Mouse (Mus musculus) heart, embryonic 13.5 days (tissue): ENCODE measurements around the gene Atp8b5. TPM values are rescaled to one million over a fixed set of nuclear protein-coding genes. Genes with fewer than 3 reads are reported as not detected.

ENCODE experiments used
- ATAC-seq: fragments of 200-750 bp; cut with Nextera tagmentation; 2 replicates; pipeline ENCODE4 v1.8.0; 2017; ENCODE audit warnings: moderate TSS enrichment; ENCODE audit not compliant: insufficient number of reproducible peaks, low FRiP score, low TSS enrichment; ENCODE audit errors: extremely low read depth
- H3K27ac ChIP-seq: fragments of 300-500 bp; sonication (generic); replicated peaks from 2 replicates; pipeline ENCODE4 v1.5.1; 2015; ENCODE audit warnings: moderate library complexity, mild to moderate bottlenecking, inconsistent platforms
- H3K27me3 ChIP-seq: fragments of 300-500 bp; sonication (generic); replicated peaks from 2 replicates; pipeline ENCODE4 v1.6.1; 2015; ENCODE audit warnings: mild to moderate bottlenecking, inconsistent platforms
- H3K36me3 ChIP-seq: fragments of 300-500 bp; sonication (generic); 2 replicates; pipeline ENCODE4 v1.6.1; 2015; ENCODE audit warnings: mild to moderate bottlenecking, inconsistent platforms
- H3K4me1 ChIP-seq: fragments of 300-500 bp; sonication (generic); 2 replicates; pipeline ENCODE4 v1.6.1; 2015; ENCODE audit warnings: inconsistent platforms
- H3K4me2 ChIP-seq: fragments of 300-500 bp; sonication (generic); 2 replicates; pipeline ENCODE4 v1.6.1; 2015; ENCODE audit warnings: inconsistent platforms, mild to moderate bottlenecking, moderate library complexity
- H3K4me3 ChIP-seq: fragments of 300-500 bp; sonication (generic); 2 replicates; pipeline ENCODE4 v1.5.1; 2015; ENCODE audit warnings: moderate library complexity, mild to moderate bottlenecking, inconsistent platforms
- H3K9ac ChIP-seq: fragments of 300-500 bp; sonication (generic); 2 replicates; pipeline ENCODE4 v1.6.1; 2015; ENCODE audit warnings: inconsistent platforms, mild to moderate bottlenecking, moderate library complexity
- H3K9me3 ChIP-seq: fragments of 300-500 bp; sonication (generic); 2 replicates; pipeline ENCODE4 v1.6.1; 2016; ENCODE audit warnings: inconsistent platforms
- WGBS: fragments of 180-500 bp; shearing (Covaris S2); methylation state at CpG from one replicate; pipeline ENCODE4 v1.1.7; 2015; ENCODE audit warnings: mixed read lengths; 5-methylcytosine and 5-hydroxymethylcytosine counted together
- polyA plus RNA-seq: library from polyadenylated mRNA; unstranded; fragments of >200 nt; fragmentation: Nextera tagmentation; extraction: Ambion mirVana; gene quantifications from 2 replicates; pipeline ENCODE4 v1.2.1, GENCODE M21; 2015

The Atp8b5 gene
- polyA plus RNA-seq: 0.08 and 0.15 TPM in 2 replicates

DNA sequence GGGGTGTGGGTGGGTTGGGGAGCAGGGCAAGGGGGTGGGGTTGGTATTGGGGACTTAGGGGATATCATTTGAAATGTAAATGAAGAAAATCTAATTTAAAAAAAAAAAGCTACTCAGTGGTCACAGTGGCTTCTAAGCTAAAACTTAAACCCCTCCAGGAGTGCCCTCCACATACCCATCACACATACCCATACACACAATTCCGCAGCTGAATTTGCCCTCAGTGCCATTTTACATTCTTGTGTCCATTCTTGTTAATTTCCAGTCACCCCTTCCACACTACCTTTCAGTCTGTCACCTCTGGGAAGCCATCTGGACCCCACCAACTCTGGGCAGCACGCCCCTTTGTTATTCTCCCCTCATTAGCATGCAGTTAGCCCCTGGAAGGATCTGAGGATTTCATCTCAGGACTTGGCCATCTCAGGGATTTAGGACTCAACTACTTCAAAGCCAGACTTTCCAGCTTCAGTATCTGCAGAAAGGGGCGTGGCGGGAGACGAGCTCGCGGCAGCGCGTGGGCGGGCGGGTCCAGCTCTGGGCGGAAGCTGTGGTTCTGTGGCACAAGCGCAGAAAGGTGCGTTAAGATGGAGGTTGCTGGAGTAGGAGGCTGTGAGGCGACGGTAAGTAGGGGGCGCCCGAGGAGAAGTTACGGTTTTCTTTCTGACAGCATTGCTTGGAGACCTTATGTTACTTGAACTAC is at the start of gene Atp8b5:
Gene Atp8b5, plus strand, starts transcription at position 537 of the 700 bp plus-strand sequence.
- peak; percentile 63; the same call in 1 of the 2 replicates for ATAC-seq
- no peaks in the 10 kb centered on the region for H3K9me3 ChIP-seq
- H3K36me3 ChIP-seq: peaks cover 10% of the 10 kb centered on the region
- peak within 1 kb of the TSS; percentile 53 for H3K4me3 ChIP-seq
- H3K4me2 ChIP-seq: peak within 1 kb of the TSS; percentile 81
- H3K9ac ChIP-seq: peak within 1 kb of the TSS; percentile 78
- H3K27me3 ChIP-seq: no peaks in the 10 kb centered on the region
- H3K27ac ChIP-seq: no peak within 1 kb of the TSS
- peaks cover 8% of the 10 kb centered on the region; the same call in 1 of the 2 replicates for H3K4me1 ChIP-seq
- WGBS: 2% methylated on average over 19 of the region's 19 CpGs

DNA sequence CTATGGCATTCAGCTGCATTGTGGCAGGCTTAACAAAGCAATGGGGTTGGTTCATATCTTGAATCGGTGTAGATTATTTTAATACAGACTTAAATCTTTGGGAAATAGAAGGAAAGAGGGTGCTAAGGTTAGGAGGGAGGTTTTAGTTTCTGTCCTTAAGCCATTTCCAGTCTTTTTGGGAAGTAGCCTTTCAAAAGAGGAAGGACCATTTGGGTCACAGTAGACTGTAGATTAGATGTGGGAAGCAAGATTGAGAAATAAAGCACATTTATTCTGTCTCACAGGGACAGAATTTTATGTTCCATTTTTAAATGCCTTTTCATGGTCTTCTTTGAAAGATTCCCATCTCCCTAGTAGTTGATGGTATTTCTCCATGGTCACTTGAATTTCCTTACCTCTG is 49.0 kb upstream of the Atp8b5 start:
- H3K27ac ChIP-seq: no peak overlapping the region
- no peak for ATAC-seq
- no peaks in the 10 kb centered on the region for H3K9me3 ChIP-seq
- H3K9ac ChIP-seq: no peak overlapping the region
- 76% methylated on average over 1 of the region's 1 CpGs for WGBS
- H3K4me3 ChIP-seq: no peak overlapping the region
- H3K27me3 ChIP-seq: no peaks in the 10 kb centered on the region
- no peaks in the 10 kb centered on the region for H3K4me1 ChIP-seq
- no peaks in the 10 kb centered on the region for H3K36me3 ChIP-seq
- no peak overlapping the region for H3K4me2 ChIP-seq

DNA sequence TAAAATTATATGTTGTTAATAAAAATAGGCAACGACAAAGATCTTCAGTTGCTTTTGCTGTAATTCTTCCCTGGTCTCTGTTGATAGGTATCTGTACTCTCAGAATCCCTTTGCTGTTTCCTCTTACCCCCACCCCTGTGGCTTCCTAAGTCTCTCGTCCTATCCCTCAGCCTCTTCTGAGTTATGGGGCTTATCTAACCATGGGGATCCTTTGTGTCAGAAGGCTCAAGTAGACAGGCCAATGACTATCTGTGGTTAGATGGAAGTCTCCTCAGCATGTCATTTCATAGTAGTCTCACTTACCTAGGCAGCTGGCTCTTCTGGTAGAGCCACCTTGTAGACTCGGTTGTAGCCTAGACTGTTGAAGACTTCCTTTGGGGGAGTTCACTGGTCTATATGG is 35.1 kb upstream of the Atp8b5 start:
- Histone ChIP-seq H3K4me1 (no peaks in the 10 kb centered on the region), H3K9me3 (no peaks in the 10 kb centered on the region), H3K27me3 (no peaks in the 10 kb centered on the region), H3K27ac (no peak overlapping the region), H3K9ac (no peak overlapping the region), H3K4me3 (no peak overlapping the region), H3K36me3 (peaks cover 16% of the 10 kb centered on the region), H3K4me2 (no peak overlapping the region)
- WGBS: 79% methylated on average over 3 of the region's 3 CpGs
- no peak for ATAC-seq

DNA sequence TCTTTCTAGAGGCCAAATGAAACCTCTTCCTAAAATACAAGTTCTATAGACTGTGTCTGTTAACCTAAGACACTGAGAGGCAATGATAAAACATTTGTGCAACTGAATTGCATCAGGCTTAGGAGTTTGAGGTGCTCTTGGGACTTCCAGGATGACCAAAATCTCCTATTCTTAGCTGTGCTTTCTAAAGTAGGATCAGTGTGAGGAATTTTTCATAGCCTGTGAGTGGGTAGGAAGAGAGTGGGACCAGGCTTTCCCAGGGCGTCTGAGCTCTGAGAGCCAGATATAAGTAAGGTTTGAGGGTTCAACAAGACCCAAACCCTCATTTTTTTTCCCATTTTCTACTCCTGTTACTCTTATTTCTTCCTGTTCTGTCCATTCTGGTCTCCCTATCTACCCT is 34.0 kb upstream of the Atp8b5 start:
- Histone ChIP-seq H3K27ac (no peak overlapping the region), H3K4me1 (no peaks in the 10 kb centered on the region), H3K9me3 (no peaks in the 10 kb centered on the region), H3K27me3 (no peaks in the 10 kb centered on the region), H3K9ac (no peak overlapping the region), H3K4me3 (no peak overlapping the region), H3K36me3 (peaks cover 26% of the 10 kb centered on the region), H3K4me2 (no peak overlapping the region)
- ATAC-seq: no peak
- WGBS: 62% methylated on average over 1 of the region's 1 CpGs

DNA sequence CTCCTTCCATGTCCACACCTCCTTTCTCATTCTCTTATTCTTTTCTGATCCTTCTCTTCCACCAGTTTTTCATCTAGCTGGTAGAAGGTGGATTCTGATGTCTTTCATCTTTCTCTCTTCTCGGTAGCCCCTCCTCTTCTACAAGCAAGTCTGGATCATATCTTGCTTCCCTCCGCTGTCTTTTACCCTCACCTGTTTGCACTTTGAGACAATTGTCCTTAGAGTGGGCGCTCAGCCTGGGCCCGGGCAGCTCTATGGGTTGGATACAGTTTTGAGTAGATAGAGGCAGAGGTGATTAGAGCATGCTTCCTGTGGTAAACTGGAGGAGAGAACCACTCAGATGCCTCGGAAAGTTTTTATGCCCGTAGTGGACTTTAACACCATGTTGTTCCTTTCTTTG is 33.5 kb upstream of the Atp8b5 start:
- Histone ChIP-seq H3K4me3 (no peak overlapping the region), H3K4me2 (no peak overlapping the region), H3K27me3 (no peaks in the 10 kb centered on the region), H3K27ac (no peak overlapping the region), H3K36me3 (peaks cover 26% of the 10 kb centered on the region), H3K4me1 (no peaks in the 10 kb centered on the region), H3K9me3 (no peaks in the 10 kb centered on the region), H3K9ac (no peak overlapping the region)
- no peak for ATAC-seq
- 72% methylated on average over 6 of the region's 6 CpGs for WGBS

DNA sequence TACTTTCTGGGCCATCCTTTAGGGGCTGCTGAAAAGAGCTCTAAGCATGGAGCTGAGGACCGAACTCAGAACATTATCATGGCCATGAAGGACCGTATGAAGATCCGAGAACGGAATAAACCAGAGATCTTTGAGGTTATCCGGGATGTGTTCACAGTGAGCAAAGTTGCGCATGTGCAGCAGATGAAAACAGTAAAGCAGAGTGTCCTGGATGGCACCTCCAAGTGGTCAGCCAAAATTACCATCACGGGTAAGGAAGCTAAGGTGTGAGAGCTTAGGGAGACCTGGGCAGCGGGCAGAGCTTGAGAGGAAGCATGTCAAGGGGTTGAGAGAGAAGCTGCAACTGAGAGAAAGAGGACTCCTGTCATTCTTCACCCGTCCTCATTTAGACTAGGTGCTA is 30.1 kb upstream of the Atp8b5 start:
- WGBS: 87% methylated on average over 9 of the region's 9 CpGs
- H3K9ac ChIP-seq: no peak overlapping the region
- no peaks in the 10 kb centered on the region for H3K4me1 ChIP-seq
- no peak overlapping the region for H3K4me3 ChIP-seq
- H3K9me3 ChIP-seq: no peaks in the 10 kb centered on the region
- ATAC-seq: no peak
- no peak overlapping the region for H3K4me2 ChIP-seq
- no peak overlapping the region for H3K27ac ChIP-seq
- peaks cover 51% of the 10 kb centered on the region for H3K36me3 ChIP-seq
- H3K27me3 ChIP-seq: no peaks in the 10 kb centered on the region

DNA sequence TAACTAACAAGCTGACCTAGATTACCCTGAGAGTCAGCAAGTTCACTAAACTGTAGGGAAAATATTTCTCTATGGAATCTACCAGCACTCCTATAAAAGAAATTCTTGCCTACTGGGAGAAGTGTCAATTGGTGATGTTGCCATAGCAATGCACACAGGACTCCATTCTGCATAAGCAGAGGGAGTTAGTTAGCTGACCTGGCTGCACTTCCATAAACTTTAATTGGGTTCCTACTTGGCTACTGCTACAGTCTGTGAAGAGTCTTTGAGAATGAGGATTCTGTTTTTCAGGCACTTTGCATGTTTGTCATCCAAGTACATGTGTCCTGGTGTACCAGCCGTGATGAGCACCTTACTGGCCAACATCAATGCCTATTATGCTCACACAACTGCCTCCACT is 26.2 kb upstream of the Atp8b5 start:
- 81% methylated on average over 1 of the region's 1 CpGs for WGBS
- no peak for ATAC-seq
- H3K4me1 ChIP-seq: no peaks in the 10 kb centered on the region
- no peak overlapping the region for H3K9ac ChIP-seq
- H3K4me3 ChIP-seq: no peak overlapping the region
- no peaks in the 10 kb centered on the region for H3K27me3 ChIP-seq
- H3K27ac ChIP-seq: no peak overlapping the region
- H3K36me3 ChIP-seq: peaks cover 44% of the 10 kb centered on the region
- no peak overlapping the region for H3K4me2 ChIP-seq
- no peaks in the 10 kb centered on the region for H3K9me3 ChIP-seq

DNA sequence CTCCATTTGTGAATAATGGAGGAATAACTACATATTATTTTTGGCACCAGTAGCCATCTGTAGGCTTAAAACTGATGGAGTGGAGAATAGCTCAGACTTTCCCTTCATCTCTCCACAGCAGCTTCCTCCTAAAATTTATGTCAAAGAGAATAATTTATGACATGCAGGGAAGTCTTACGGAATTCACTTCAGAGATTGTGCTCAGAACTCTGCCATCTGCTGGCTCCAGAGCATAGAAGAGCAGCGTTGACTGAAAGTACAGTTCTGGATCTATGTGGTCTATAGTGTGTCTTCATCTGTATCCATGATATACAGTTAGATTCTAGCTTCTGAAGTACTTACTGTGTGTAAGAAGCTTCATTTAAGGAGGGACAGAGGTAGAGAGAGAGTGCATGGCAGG is 22.9 kb upstream of the Atp8b5 start:
- Histone ChIP-seq H3K4me2 (no peak overlapping the region), H3K4me1 (peaks cover 10% of the 10 kb centered on the region), H3K36me3 (peaks cover 36% of the 10 kb centered on the region), H3K9ac (no peak overlapping the region), H3K4me3 (no peak overlapping the region), H3K9me3 (no peaks in the 10 kb centered on the region), H3K27ac (no peak overlapping the region), H3K27me3 (no peaks in the 10 kb centered on the region)
- 53% methylated on average over 2 of the region's 2 CpGs for WGBS
- no peak for ATAC-seq

DNA sequence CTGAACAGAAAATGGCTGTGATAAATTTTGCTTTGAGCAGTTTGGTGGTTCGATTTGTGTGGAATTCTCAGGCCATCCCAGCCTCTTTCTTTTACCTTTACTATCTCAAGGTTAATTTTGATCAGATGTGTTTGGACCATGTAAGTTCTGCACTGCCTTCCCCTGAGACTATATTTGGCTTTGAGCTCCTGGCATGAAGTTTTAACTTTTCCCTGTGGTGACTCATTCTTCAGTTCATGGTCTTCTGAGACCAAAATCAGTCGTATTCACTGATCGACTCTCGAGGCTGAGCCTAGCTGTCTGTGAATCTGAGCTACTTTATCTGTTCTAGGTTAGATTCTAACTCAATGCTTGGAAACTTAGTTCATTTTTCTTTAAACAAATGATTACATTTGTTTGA is 21.2 kb upstream of the Atp8b5 start:
- 78% methylated on average over 4 of the region's 4 CpGs for WGBS
- H3K9me3 ChIP-seq: no peaks in the 10 kb centered on the region
- peaks cover 16% of the 10 kb centered on the region for H3K4me1 ChIP-seq
- ATAC-seq: no peak
- no peak overlapping the region for H3K4me3 ChIP-seq
- H3K27me3 ChIP-seq: no peaks in the 10 kb centered on the region
- no peak overlapping the region for H3K4me2 ChIP-seq
- H3K27ac ChIP-seq: no peak overlapping the region
- peaks cover 23% of the 10 kb centered on the region for H3K36me3 ChIP-seq
- H3K9ac ChIP-seq: no peak overlapping the region

DNA sequence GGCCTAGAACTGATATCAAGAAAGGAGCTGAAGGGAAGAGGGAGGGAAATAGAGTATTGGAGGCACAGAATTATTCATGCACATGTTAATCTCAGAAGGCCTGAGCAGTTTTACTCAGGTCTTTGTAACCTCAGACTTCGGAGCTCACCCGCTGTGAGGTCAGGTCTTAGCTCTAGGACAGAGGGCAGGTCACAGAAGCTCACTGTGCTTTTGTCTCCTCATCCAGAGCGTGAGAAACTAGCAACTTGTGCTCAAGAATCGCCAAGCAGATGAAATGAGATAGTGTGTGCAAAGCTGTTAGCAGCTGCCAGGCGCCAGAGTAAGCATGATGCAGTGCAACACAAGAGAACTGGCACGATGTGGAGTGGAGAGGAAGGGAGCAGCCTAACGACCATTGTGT is 18.9 kb upstream of the Atp8b5 start:
- no peaks in the 10 kb centered on the region for H3K9me3 ChIP-seq
- no peak overlapping the region for H3K4me3 ChIP-seq
- peaks cover 21% of the 10 kb centered on the region for H3K4me1 ChIP-seq
- peaks cover 30% of the 10 kb centered on the region for H3K36me3 ChIP-seq
- ATAC-seq: no peak
- 64% methylated on average over 7 of the region's 7 CpGs for WGBS
- no peak overlapping the region for H3K4me2 ChIP-seq
- no peak overlapping the region for H3K27ac ChIP-seq
- no peak overlapping the region for H3K9ac ChIP-seq
- H3K27me3 ChIP-seq: no peaks in the 10 kb centered on the region

DNA sequence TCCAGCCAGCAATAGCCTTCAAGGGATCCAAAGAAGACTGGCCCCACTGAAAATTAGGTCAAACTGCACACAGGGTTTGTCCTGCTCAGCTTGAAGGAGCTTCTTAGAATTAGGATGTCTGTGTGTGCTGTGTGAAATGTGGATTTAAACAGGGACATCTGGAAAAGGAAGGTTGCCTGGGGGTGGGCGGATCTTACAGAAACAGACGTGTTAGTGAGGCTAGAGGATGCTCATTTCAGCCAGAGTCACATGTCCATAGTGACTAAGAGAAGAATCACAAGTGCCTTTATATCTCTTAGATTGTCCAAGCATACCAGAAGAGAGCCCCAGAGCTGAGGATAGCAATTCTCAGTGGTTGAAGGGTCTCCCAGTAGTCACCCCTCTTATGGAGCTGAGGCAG is 18.1 kb upstream of the Atp8b5 start:
- Histone ChIP-seq H3K27me3 (no peaks in the 10 kb centered on the region), H3K27ac (no peak overlapping the region), H3K4me3 (no peak overlapping the region), H3K4me2 (no peak overlapping the region), H3K9ac (no peak overlapping the region), H3K9me3 (no peaks in the 10 kb centered on the region), H3K4me1 (peaks cover 21% of the 10 kb centered on the region), H3K36me3 (peaks cover 38% of the 10 kb centered on the region)
- no peak for ATAC-seq
- WGBS: 53% methylated on average over 2 of the region's 2 CpGs

DNA sequence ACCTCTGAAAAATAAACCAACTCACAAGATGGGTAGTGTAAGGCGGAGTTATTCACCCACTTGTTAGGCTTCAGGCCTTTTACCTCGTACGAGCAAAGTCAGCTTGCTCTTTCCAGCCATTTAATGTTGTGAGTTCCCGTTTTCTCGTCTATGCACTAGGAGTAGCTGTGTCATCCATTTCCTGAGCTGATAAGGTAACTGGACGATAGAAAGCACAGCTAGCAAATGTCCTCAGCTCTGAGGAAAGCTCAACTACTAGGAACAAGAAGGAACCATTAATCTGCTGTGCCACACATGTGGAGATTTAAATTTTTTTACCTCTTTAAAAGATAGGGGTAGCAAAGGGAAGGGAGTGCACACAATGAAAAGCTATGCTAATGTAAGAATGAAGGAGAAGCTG is 15.7 kb upstream of the Atp8b5 start:
- Histone ChIP-seq H3K4me1 (peaks cover 21% of the 10 kb centered on the region), H3K36me3 (peaks cover 47% of the 10 kb centered on the region), H3K4me2 (no peak overlapping the region), H3K9ac (no peak overlapping the region), H3K27ac (no peak overlapping the region), H3K4me3 (no peak overlapping the region), H3K27me3 (no peaks in the 10 kb centered on the region), H3K9me3 (no peaks in the 10 kb centered on the region)
- 57% methylated on average over 6 of the region's 6 CpGs for WGBS
- ATAC-seq: no peak
